Mouse (Mus musculus): Measurements from ENCODE around the gene Ino80b.

The Ino80b gene

GRCm38 (mm10) chr6:83120930-83121862 lies 4.0 kb downstream of the Ino80b start, which contains the start of gene Wbp1:
TSS of gene Wbp1 (minus strand) at chr6:83121559.
- in situ Hi-C loops (cut with MboI; ENCODE audit: low pct_unique_long_range_greater_than_20kb in 1 of 2, low sequenced_read_pairs in 2 of 2, unreplicated experiment in 1 of 2), result no loop called here

- in situ Hi-C loops (cut with MboI; ENCODE audit: low pct_unique_long_range_greater_than_20kb in 1 of 2, low sequenced_read_pairs in 2 of 2, unreplicated experiment in 1 of 2), result no loop called here
Measured at GRCm38 (mm10) chr6:83119734-83120051, 5.5 kb downstream of the Ino80b start.

- in situ Hi-C loops (cut with MboI; ENCODE audit: low pct_unique_long_range_greater_than_20kb in 1 of 2, low sequenced_read_pairs in 2 of 2, unreplicated experiment in 1 of 2), result no loop called here
Measured at GRCm38 (mm10) chr6:83118825-83119733, 6.2 kb downstream of the Ino80b start.

GRCm38 (mm10) chr6:83118369-83118768 lies 6.9 kb downstream of the Ino80b start:
- in situ Hi-C loops (cut with MboI; ENCODE audit: low pct_unique_long_range_greater_than_20kb in 1 of 2, low sequenced_read_pairs in 2 of 2, unreplicated experiment in 1 of 2), result no loop called here

- in situ Hi-C loops (cut with MboI; ENCODE audit: low pct_unique_long_range_greater_than_20kb in 1 of 2, low sequenced_read_pairs in 2 of 2, unreplicated experiment in 1 of 2), result no loop called here
Measured at GRCm38 (mm10) chr6:83117616-83118015, 7.6 kb downstream of the Ino80b start.

GRCm38 (mm10) chr6:83117165-83117438 lies 8.1 kb downstream of the Ino80b start:
- in situ Hi-C loops (cut with MboI; ENCODE audit: low pct_unique_long_range_greater_than_20kb in 1 of 2, low sequenced_read_pairs in 2 of 2, unreplicated experiment in 1 of 2), result no loop called here

- in situ Hi-C loops (cut with MboI; ENCODE audit: low pct_unique_long_range_greater_than_20kb in 1 of 2, low sequenced_read_pairs in 2 of 2, unreplicated experiment in 1 of 2), result no loop called here
Measured at GRCm38 (mm10) chr6:83116373-83117164, 8.7 kb downstream of the Ino80b start.

GRCm38 (mm10) chr6:83115682-83116372 lies 9.4 kb downstream of the Ino80b start:
- in situ Hi-C loops (cut with MboI; ENCODE audit: low pct_unique_long_range_greater_than_20kb in 1 of 2, low sequenced_read_pairs in 2 of 2, unreplicated experiment in 1 of 2), result no loop called here

- in situ Hi-C loops (cut with MboI; ENCODE audit: low pct_unique_long_range_greater_than_20kb in 1 of 2, low sequenced_read_pairs in 2 of 2, unreplicated experiment in 1 of 2), result no loop called here
Measured at GRCm38 (mm10) chr6:83115011-83115671, 10.1 kb downstream of the Ino80b start, which contains the start of gene Mogs. TSS of gene Mogs (plus strand) at chr6:83115496.

GRCm38 (mm10) chr6:83111510-83112136 lies 13.6 kb downstream of the Ino80b start:
- in situ Hi-C loops (cut with MboI; ENCODE audit: low pct_unique_long_range_greater_than_20kb in 1 of 2, low sequenced_read_pairs in 2 of 2, unreplicated experiment in 1 of 2), result no loop called here

- in situ Hi-C loops (cut with MboI; ENCODE audit: low pct_unique_long_range_greater_than_20kb in 1 of 2, low sequenced_read_pairs in 2 of 2, unreplicated experiment in 1 of 2), result no loop called here
Measured at GRCm38 (mm10) chr6:83108762-83109668, 16.2 kb downstream of the Ino80b start, which contains the start of gene Mrpl53. TSS of gene Mrpl53 (plus strand) at chr6:83109040.

GRCm38 (mm10) chr6:83107566-83108400 lies 17.4 kb downstream of the Ino80b start:
- in situ Hi-C loops (cut with MboI; ENCODE audit: low pct_unique_long_range_greater_than_20kb in 1 of 2, low sequenced_read_pairs in 2 of 2, unreplicated experiment in 1 of 2), result no loop called here

- in situ Hi-C loops (cut with MboI; ENCODE audit: low pct_unique_long_range_greater_than_20kb in 1 of 2, low sequenced_read_pairs in 2 of 2, unreplicated experiment in 1 of 2), result loop anchor here in 1 of 2 experiments (5.0 kb wide), 1 partner anchor 97 kb away; no protein-coding TSS in a partner anchor
Measured at GRCm38 (mm10) chr6:83104158-83104557, 21.1 kb downstream of the Ino80b start.

- in situ Hi-C loops (cut with MboI; ENCODE audit: low pct_unique_long_range_greater_than_20kb in 1 of 2, low sequenced_read_pairs in 2 of 2, unreplicated experiment in 1 of 2), result loop anchor here in 1 of 2 experiments (5.0 kb wide), 1 partner anchor 96 kb away; no protein-coding TSS in a partner anchor
Measured at GRCm38 (mm10) chr6:83103130-83103650, 22.0 kb downstream of the Ino80b start.

All from mouse embryonic stem cell (cell line).